Mouse (Mus musculus) midbrain, embryonic 15.5 days (tissue): Measurements from ENCODE around the gene Clec12a. TPM values are rescaled to one million over a fixed set of nuclear protein-coding genes. Genes with fewer than 3 reads are reported as not detected.
"Not testable (repeated sequence)": the region's sequence is repeated elsewhere in the genome, so short reads cannot be mapped to it uniquely, and the experiment has no call there.

Source experiments
- ATAC-seq: fragments of 200-750 bp; cut with Nextera tagmentation; replicated peaks from 2 replicates; pipeline ENCODE4 v1.8.0; 2017; ENCODE audit warnings: moderate TSS enrichment
- H3K27ac ChIP-seq: fragments of 300-500 bp; sonication (generic); 2 replicates; pipeline ENCODE4 v1.5.1; 2015; ENCODE audit warnings: mild to moderate bottlenecking, inconsistent platforms
- H3K27me3 ChIP-seq: fragments of 300-500 bp; sonication (generic); replicated peaks from 2 replicates; pipeline ENCODE4 v1.6.1; 2015; ENCODE audit warnings: inconsistent platforms
- H3K36me3 ChIP-seq: fragments of 300-500 bp; sonication (generic); replicated peaks from 2 replicates; pipeline ENCODE4 v1.6.1; 2015; ENCODE audit warnings: inconsistent platforms
- H3K4me1 ChIP-seq: fragments of 300-500 bp; sonication (generic); 2 replicates; pipeline ENCODE4 v1.6.1; 2015; ENCODE audit warnings: inconsistent platforms
- H3K4me2 ChIP-seq: fragments of 300-500 bp; sonication (generic); 2 replicates; pipeline ENCODE4 v1.6.1; 2015; ENCODE audit warnings: inconsistent platforms, mild to moderate bottlenecking, moderate library complexity
- H3K4me3 ChIP-seq: fragments of 300-500 bp; sonication (generic); 2 replicates; pipeline ENCODE4 v1.5.1; 2015; ENCODE audit warnings: mild to moderate bottlenecking, inconsistent platforms
- H3K9ac ChIP-seq: fragments of 300-500 bp; sonication (generic); 2 replicates; pipeline ENCODE4 v1.6.1; 2015; ENCODE audit warnings: mild to moderate bottlenecking, inconsistent platforms
- H3K9me3 ChIP-seq: fragments of 300-500 bp; sonication (generic); 2 replicates; pipeline ENCODE4 v1.6.1; 2016; ENCODE audit warnings: inconsistent platforms
- WGBS: fragments of 180-500 bp; shearing (Covaris S2); methylation state at CpG from one replicate; pipeline ENCODE4 v1.1.7; 2015; ENCODE audit warnings: mixed read lengths; 5-methylcytosine and 5-hydroxymethylcytosine counted together
- polyA plus RNA-seq: library from polyadenylated mRNA; unstranded; fragments of >200 nt; fragmentation: Nextera tagmentation; extraction: Ambion mirVana; gene quantifications from 2 replicates; pipeline ENCODE4 v1.2.1, GENCODE M21; 2015

The Clec12a gene
- 0.17 and 0.38 TPM in 2 replicates for polyA plus RNA-seq

- H3K4me3 ChIP-seq, H3K4me2 ChIP-seq, H3K9me3 ChIP-seq, ATAC-seq, H3K4me1 ChIP-seq, H3K27ac ChIP-seq, H3K9ac ChIP-seq, H3K36me3 ChIP-seq, H3K27me3 ChIP-seq: not testable (repeated sequence)
- WGBS = 82% methylated on average over 4 of the region's 4 CpGs
Measured at GRCm38 (mm10) chr6:129342391-129342790, at the start of gene Clec12a. TSS of gene Clec12a (plus strand) at chr6:129342691.

- no peak for ATAC-seq
- no peaks in the 10 kb centered on the region for H3K4me1 ChIP-seq
- H3K27me3 ChIP-seq = no peaks in the 10 kb centered on the region
- no peak overlapping the region for H3K9ac ChIP-seq
- no peaks in the 10 kb centered on the region for H3K36me3 ChIP-seq
- H3K4me3 ChIP-seq = no peak overlapping the region
- no peak overlapping the region for H3K4me2 ChIP-seq
- no peak overlapping the region for H3K27ac ChIP-seq
- H3K9me3 ChIP-seq = no peaks in the 10 kb centered on the region
- WGBS = 67% methylated on average over 1 of the region's 1 CpGs
Measured at GRCm38 (mm10) chr6:129304180-129304579, 38.3 kb upstream of the Clec12a start.

GRCm38 (mm10) chr6:129312499-129312898, 30.0 kb upstream of the Clec12a start:
- Histone ChIP-seq H3K27me3 (no peaks in the 10 kb centered on the region), H3K4me2 (no peak overlapping the region), H3K27ac (no peak overlapping the region), H3K9me3 (no peaks in the 10 kb centered on the region), H3K4me1 (no peaks in the 10 kb centered on the region), H3K4me3 (no peak overlapping the region), H3K36me3 (no peaks in the 10 kb centered on the region), H3K9ac (no peak overlapping the region)
- ATAC-seq = no peak
- WGBS = 88% methylated on average over 3 of the region's 3 CpGs

- Histone ChIP-seq H3K4me2 (no peak overlapping the region), H3K9me3 (no peaks in the 10 kb centered on the region)
- 89% methylated on average over 3 of the region's 3 CpGs for WGBS
Measured at GRCm38 (mm10) chr6:129314655-129315168, 27.8 kb upstream of the Clec12a start.

GRCm38 (mm10) chr6:129315698-129316097, 26.8 kb upstream of the Clec12a start:
- Histone ChIP-seq H3K4me1 (no peaks in the 10 kb centered on the region), H3K9me3 (no peaks in the 10 kb centered on the region), H3K36me3 (no peaks in the 10 kb centered on the region), H3K27ac (no peak overlapping the region), H3K27me3 (no peaks in the 10 kb centered on the region), H3K4me3 (no peak overlapping the region), H3K4me2 (no peak overlapping the region), H3K9ac (no peak overlapping the region)
- 93% methylated on average over 1 of the region's 1 CpGs for WGBS
- no peak for ATAC-seq

More at GRCm38 (mm10) chr6:129314655-129315168, 27.8 kb upstream of the Clec12a start:
- H3K36me3 ChIP-seq = no peaks in the 10 kb centered on the region
- H3K4me3 ChIP-seq = no peak overlapping the region
- no peaks in the 10 kb centered on the region for H3K27me3 ChIP-seq
- H3K9ac ChIP-seq = no peak overlapping the region
- no peak overlapping the region for H3K27ac ChIP-seq
- ATAC-seq = no peak
- H3K4me1 ChIP-seq = no peaks in the 10 kb centered on the region

- Histone ChIP-seq H3K9me3 (no peaks in the 10 kb centered on the region), H3K4me2 (no peak overlapping the region), H3K36me3 (no peaks in the 10 kb centered on the region), H3K4me1 (no peaks in the 10 kb centered on the region), H3K27ac (no peak overlapping the region), H3K9ac (no peak overlapping the region), H3K4me3 (no peak overlapping the region), H3K27me3 (no peaks in the 10 kb centered on the region)
- 79% methylated on average over 2 of the region's 2 CpGs for WGBS
- no peak for ATAC-seq
Measured at GRCm38 (mm10) chr6:129316463-129316862, 26.0 kb upstream of the Clec12a start.

GRCm38 (mm10) chr6:129318395-129318794, 24.1 kb upstream of the Clec12a start:
- H3K36me3 ChIP-seq = no peaks in the 10 kb centered on the region
- no peaks in the 10 kb centered on the region for H3K27me3 ChIP-seq
- H3K4me3 ChIP-seq = no peak overlapping the region
- H3K27ac ChIP-seq = no peak overlapping the region
- ATAC-seq = no peak
- H3K9ac ChIP-seq = no peak overlapping the region
- H3K4me1 ChIP-seq = no peaks in the 10 kb centered on the region
- 53% methylated on average over 1 of the region's 1 CpGs for WGBS
- H3K4me2 ChIP-seq = no peak overlapping the region
- no peaks in the 10 kb centered on the region for H3K9me3 ChIP-seq

GRCm38 (mm10) chr6:129319331-129319730, 23.2 kb upstream of the Clec12a start:
- WGBS = 76% methylated on average over 4 of the region's 4 CpGs
- Histone ChIP-seq H3K36me3 (no peaks in the 10 kb centered on the region), H3K9me3 (no peaks in the 10 kb centered on the region), H3K27me3 (no peaks in the 10 kb centered on the region), H3K4me3 (no peak overlapping the region), H3K4me1 (no peaks in the 10 kb centered on the region), H3K27ac (no peak overlapping the region), H3K4me2 (no peak overlapping the region), H3K9ac (no peak overlapping the region)
- ATAC-seq = no peak

GRCm38 (mm10) chr6:129326016-129326415, 16.5 kb upstream of the Clec12a start:
- Histone ChIP-seq H3K9ac (no peak overlapping the region), H3K4me2 (no peak overlapping the region), H3K27me3 (no peaks in the 10 kb centered on the region), H3K9me3 (no peaks in the 10 kb centered on the region), H3K27ac (no peak overlapping the region), H3K4me1 (no peaks in the 10 kb centered on the region), H3K4me3 (no peak overlapping the region), H3K36me3 (no peaks in the 10 kb centered on the region)
- 67% methylated on average over 1 of the region's 1 CpGs for WGBS
- no peak for ATAC-seq

GRCm38 (mm10) chr6:129326568-129327150, 15.8 kb upstream of the Clec12a start:
- Histone ChIP-seq H3K9ac (no peak overlapping the region), H3K4me2 (no peak overlapping the region), H3K36me3 (no peaks in the 10 kb centered on the region), H3K27ac (no peak overlapping the region), H3K27me3 (no peaks in the 10 kb centered on the region), H3K4me3 (no peak overlapping the region), H3K4me1 (no peaks in the 10 kb centered on the region), H3K9me3 (no peaks in the 10 kb centered on the region)
- no peak for ATAC-seq
- 76% methylated on average over 13 of the region's 13 CpGs for WGBS

GRCm38 (mm10) chr6:129331610-129332009, 10.9 kb upstream of the Clec12a start, which contains the start of gene 4922502D21Rik:
TSS of gene 4922502D21Rik (minus strand) at chr6:129331796.
- WGBS = 47% methylated on average over 11 of the region's 11 CpGs
- no peaks in the 10 kb centered on the region for H3K36me3 ChIP-seq
- no peak within 1 kb of the TSS for H3K9ac ChIP-seq
- no peak for ATAC-seq
- no peaks in the 10 kb centered on the region for H3K9me3 ChIP-seq
- H3K4me2 ChIP-seq = no peak within 1 kb of the TSS
- no peak within 1 kb of the TSS for H3K27ac ChIP-seq
- H3K4me1 ChIP-seq = peaks cover 2% of the 10 kb centered on the region; the same call in 1 of the 2 replicates
- no peak within 1 kb of the TSS for H3K4me3 ChIP-seq
- H3K27me3 ChIP-seq = no peaks in the 10 kb centered on the region

- WGBS = 21% methylated on average over 11 of the region's 11 CpGs
- Histone ChIP-seq H3K4me2 (peak overlapping the region; percentile 36), H3K27me3 (no peaks in the 10 kb centered on the region), H3K27ac (no peak overlapping the region), H3K9me3 (no peaks in the 10 kb centered on the region), H3K36me3 (no peaks in the 10 kb centered on the region), H3K4me3 (no peak overlapping the region), H3K4me1 (peaks cover 2% of the 10 kb centered on the region; the same call in 1 of the 2 replicates), H3K9ac (no peak overlapping the region)
- ATAC-seq = peak; percentile 95
Measured at GRCm38 (mm10) chr6:129333674-129334078, 8.8 kb upstream of the Clec12a start.

GRCm38 (mm10) chr6:129337751-129338150, 4.7 kb upstream of the Clec12a start:
- H3K9me3 ChIP-seq = no peaks in the 10 kb centered on the region
- no peak for ATAC-seq
- no peak overlapping the region for H3K27ac ChIP-seq
- no peaks in the 10 kb centered on the region for H3K27me3 ChIP-seq
- H3K4me1 ChIP-seq = peaks cover 2% of the 10 kb centered on the region; the same call in 1 of the 2 replicates
- H3K4me2 ChIP-seq = no peak overlapping the region
- H3K9ac ChIP-seq = no peak overlapping the region
- no peak overlapping the region for H3K4me3 ChIP-seq
- H3K36me3 ChIP-seq = no peaks in the 10 kb centered on the region
- 82% methylated on average over 1 of the region's 1 CpGs for WGBS
